Mouse (Mus musculus): ENCODE measurements around the gene Rgs5. TPM values are rescaled to one million over a fixed set of nuclear protein-coding genes. Genes with fewer than 3 reads are reported as not detected.
A peak's percentile ranks its signal among the peaks of the same experiment; 100 is the strongest.

Gene Rgs5
- polyA plus RNA-seq, 1 experiment from 2014 or later = 6.8 TPM

GRCm38 (mm10) chr1:169697236-169697635 is 41.9 kb downstream of the Rgs5 start:
- Histone ChIP-seq H3K27me3 (replicated peaks; ENCODE audit: insufficient read depth, low read length) (no peaks in the 10 kb centered on the region), H3K36me3 (ENCODE audit: insufficient read depth, low read length) (no peaks in the 10 kb centered on the region), H3K9ac (replicated peaks; ENCODE audit: low read depth) (no peak overlapping the region), H3K27ac (ENCODE audit: low read length) (no peak overlapping the region), H3K4me2 (replicated peaks; ENCODE audit: low read depth, low read length) (no peak overlapping the region), H3K4me3 (ENCODE audit: low read depth, low read length) (no peak overlapping the region), H3K4me1 (ENCODE audit: insufficient read depth, low read depth, low read length) (no peaks in the 10 kb centered on the region), H3K9me3 (ENCODE audit: low read length) (no peaks in the 10 kb centered on the region)
- TF ChIP-seq EP300 (IDR thresholded peaks at IDR 0.05) (no peak), CTCF (IDR thresholded peaks at IDR 0.05) (no peak)
- DNase-seq (ENCODE audit: low spot score) = no peak
- ATAC-seq = no peak
- 71% methylated on average over 4 of the region's 4 CpGs for WGBS

GRCm38 (mm10) chr1:169699184-169699583 is 43.9 kb downstream of the Rgs5 start:
- ATAC-seq (no peak), DNase-seq (ENCODE audit: low spot score) (no peak)
- no peak for TF ChIP-seq EP300 (IDR thresholded peaks at IDR 0.05)
- no peak for TF ChIP-seq CTCF (IDR thresholded peaks at IDR 0.05)
- Histone ChIP-seq H3K4me3 (ENCODE audit: low read depth, low read length) (no peak overlapping the region), H3K9me3 (ENCODE audit: low read length) (no peaks in the 10 kb centered on the region), H3K27ac (ENCODE audit: low read length) (no peak overlapping the region), H3K27me3 (replicated peaks; ENCODE audit: insufficient read depth, low read length) (no peaks in the 10 kb centered on the region), H3K4me1 (ENCODE audit: insufficient read depth, low read depth, low read length) (no peaks in the 10 kb centered on the region), H3K4me2 (replicated peaks; ENCODE audit: low read depth, low read length) (no peak overlapping the region), H3K9ac (replicated peaks; ENCODE audit: low read depth) (no peak overlapping the region), H3K36me3 (ENCODE audit: insufficient read depth, low read length) (no peaks in the 10 kb centered on the region)
- 89% methylated on average over 2 of the region's 2 CpGs for WGBS

GRCm38 (mm10) chr1:169704395-169705087 is 49.2 kb downstream of the Rgs5 start:
- Histone ChIP-seq H3K4me3 (ENCODE audit: low read depth, low read length) (no peak overlapping the region), H3K27ac (ENCODE audit: low read length) (peak overlapping the region; percentile 15), H3K4me1 (ENCODE audit: insufficient read depth, low read depth, low read length) (no peaks in the 10 kb centered on the region), H3K4me2 (replicated peaks; ENCODE audit: low read depth, low read length) (no peak overlapping the region), H3K9ac (replicated peaks; ENCODE audit: low read depth) (no peak overlapping the region), H3K36me3 (ENCODE audit: insufficient read depth, low read length) (no peaks in the 10 kb centered on the region), H3K27me3 (replicated peaks; ENCODE audit: insufficient read depth, low read length) (no peaks in the 10 kb centered on the region), H3K9me3 (ENCODE audit: low read length) (no peaks in the 10 kb centered on the region)
- WGBS = 65% methylated on average over 4 of the region's 4 CpGs
- TF ChIP-seq EP300 (IDR thresholded peaks at IDR 0.05) (peak; percentile 93), CTCF (IDR thresholded peaks at IDR 0.05) (no peak)
- DNase-seq (ENCODE audit: low spot score) = peak; percentile 88
- ATAC-seq = peak; percentile 92

- DNase-seq (ENCODE audit: low spot score) (no peak), ATAC-seq (no peak)
- no peaks in the 10 kb centered on the region for H3K9me3 ChIP-seq (ENCODE audit: low read length)
- WGBS = 58% methylated on average over 2 of the region's 2 CpGs
- H3K4me2 ChIP-seq (replicated peaks; ENCODE audit: low read depth, low read length) = no peak overlapping the region
- no peaks in the 10 kb centered on the region for H3K4me1 ChIP-seq (ENCODE audit: insufficient read depth, low read depth, low read length)
- H3K27ac ChIP-seq (ENCODE audit: low read length) = no peak overlapping the region
- H3K36me3 ChIP-seq (ENCODE audit: insufficient read depth, low read length) = no peaks in the 10 kb centered on the region
- H3K4me3 ChIP-seq (ENCODE audit: low read depth, low read length) = no peak overlapping the region
- no peak overlapping the region for H3K9ac ChIP-seq (replicated peaks; ENCODE audit: low read depth)
- TF ChIP-seq EP300 (IDR thresholded peaks at IDR 0.05) = no peak
- no peak for TF ChIP-seq CTCF (IDR thresholded peaks at IDR 0.05)
- no peaks in the 10 kb centered on the region for H3K27me3 ChIP-seq (replicated peaks; ENCODE audit: insufficient read depth, low read length)
Observed at GRCm38 (mm10) chr1:169721836-169722235, 66.5 kb downstream of the Rgs5 start.

GRCm38 (mm10) chr1:169726319-169726718 is 71.0 kb downstream of the Rgs5 start:
- Histone ChIP-seq H3K27ac (ENCODE audit: low read length) (no peak overlapping the region), H3K4me2 (replicated peaks; ENCODE audit: low read depth, low read length) (no peak overlapping the region), H3K36me3 (ENCODE audit: insufficient read depth, low read length) (no peaks in the 10 kb centered on the region), H3K9me3 (ENCODE audit: low read length) (no peaks in the 10 kb centered on the region), H3K9ac (replicated peaks; ENCODE audit: low read depth) (no peak overlapping the region), H3K27me3 (replicated peaks; ENCODE audit: insufficient read depth, low read length) (no peaks in the 10 kb centered on the region), H3K4me3 (ENCODE audit: low read depth, low read length) (no peak overlapping the region), H3K4me1 (ENCODE audit: insufficient read depth, low read depth, low read length) (no peaks in the 10 kb centered on the region)
- no peak for TF ChIP-seq CTCF (IDR thresholded peaks at IDR 0.05)
- no peak for TF ChIP-seq EP300 (IDR thresholded peaks at IDR 0.05)
- DNase-seq (ENCODE audit: low spot score) (no peak), ATAC-seq (no peak)
- WGBS = 58% methylated on average over 3 of the region's 3 CpGs

- Histone ChIP-seq H3K4me3 (ENCODE audit: low read depth, low read length) (no peak overlapping the region), H3K36me3 (ENCODE audit: insufficient read depth, low read length) (no peaks in the 10 kb centered on the region), H3K27ac (ENCODE audit: low read length) (no peak overlapping the region), H3K4me1 (ENCODE audit: insufficient read depth, low read depth, low read length) (no peaks in the 10 kb centered on the region), H3K27me3 (replicated peaks; ENCODE audit: insufficient read depth, low read length) (no peaks in the 10 kb centered on the region), H3K9ac (replicated peaks; ENCODE audit: low read depth) (no peak overlapping the region), H3K4me2 (replicated peaks; ENCODE audit: low read depth, low read length) (no peak overlapping the region), H3K9me3 (ENCODE audit: low read length) (no peaks in the 10 kb centered on the region)
- TF ChIP-seq CTCF (IDR thresholded peaks at IDR 0.05) = no peak
- no peak for TF ChIP-seq EP300 (IDR thresholded peaks at IDR 0.05)
- DNase-seq (ENCODE audit: low spot score) = no peak
- ATAC-seq = no peak
- 59% methylated on average over 7 of the region's 7 CpGs for WGBS
Observed at GRCm38 (mm10) chr1:169730599-169731100, 75.3 kb downstream of the Rgs5 start.
